Mouse (Mus musculus): ENCODE data around the gene Ece1.

DNA sequence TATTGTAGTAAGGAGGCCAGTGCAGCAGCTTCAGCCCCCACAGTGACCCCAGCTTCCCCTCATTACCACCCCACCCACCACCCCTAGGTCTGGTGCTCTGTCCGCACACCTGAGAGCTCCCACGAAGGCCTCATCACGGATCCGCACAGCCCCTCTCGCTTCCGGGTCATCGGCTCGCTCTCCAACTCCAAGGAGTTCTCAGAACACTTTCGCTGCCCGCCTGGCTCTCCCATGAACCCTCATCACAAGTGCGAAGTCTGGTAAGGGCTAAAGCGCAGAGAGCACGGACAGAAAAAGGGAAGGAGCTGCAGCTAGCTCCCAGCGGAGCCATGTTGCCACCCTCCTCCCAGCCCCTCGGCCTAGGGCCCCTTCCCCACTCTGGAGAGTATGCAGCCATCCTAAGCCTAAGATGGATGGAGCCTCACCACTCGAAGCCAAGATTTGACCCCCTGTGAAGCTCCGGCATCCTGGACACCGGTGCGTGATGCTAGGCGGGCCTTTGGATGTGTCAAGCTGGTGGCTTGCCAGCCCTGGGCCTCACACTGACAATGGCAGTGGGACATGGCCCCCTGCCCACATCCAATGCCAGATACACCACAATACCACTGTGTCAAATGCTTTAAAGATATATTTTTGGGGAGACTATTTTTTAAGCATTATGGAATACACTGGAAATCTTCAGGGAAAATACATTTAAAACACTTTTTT is 100.8 kb downstream of the Ece1 start:
- no peak for TF ChIP-seq CTCF (IDR thresholded peaks at IDR 0.05 in 2 of 3, conservative IDR thresholded peaks at IDR 0.05 in 1 of 3; ENCODE audit: control insufficient read depth in 1 of 3, insufficient read depth in 1 of 3, low read depth in 2 of 3, low read length in 3 of 3, poor library complexity in 1 of 3, severe bottlenecking in 1 of 3)
- no peak for TF ChIP-seq KAT2A (conservative IDR thresholded peaks at IDR 0.05; ENCODE audit: low read depth, low read length)
- TF ChIP-seq TAL1 (IDR thresholded peaks at IDR 0.05; ENCODE audit: low read length), result no peak
